Mouse (Mus musculus) heart, embryonic 10.5 days (tissue): Measurements from ENCODE around the gene Ak7. TPM values are rescaled to one million over a fixed set of nuclear protein-coding genes. Genes with fewer than 3 reads are reported as not detected.

ENCODE experiments used
- DNase-seq: peaks from one replicate; pipeline ENCODE4 v3.0.0-alpha.2; 2017; ENCODE audit warnings: low spot score
- H3K27ac ChIP-seq: fragments of 300-500 bp; sonication (generic); 2 replicates; pipeline ENCODE4 v1.5.1; 2016; ENCODE audit warnings: mild to moderate bottlenecking
- H3K27me3 ChIP-seq: fragments of 300-500 bp; sonication (generic); 2 replicates; pipeline ENCODE4 v1.6.1; 2016; ENCODE audit warnings: mild to moderate bottlenecking; ENCODE audit not compliant: poor library complexity, insufficient read depth, severe bottlenecking
- H3K36me3 ChIP-seq: fragments of 300-500 bp; sonication (generic); 2 replicates; pipeline ENCODE4 v1.6.1; 2016; ENCODE audit warnings: mild to moderate bottlenecking, moderate library complexity
- H3K4me1 ChIP-seq: fragments of 300-500 bp; sonication (generic); 2 replicates; pipeline ENCODE4 v1.6.1; 2016; ENCODE audit warnings: mild to moderate bottlenecking
- H3K4me3 ChIP-seq: fragments of 300-500 bp; sonication (generic); 2 replicates; pipeline ENCODE4 v1.5.1; 2016; ENCODE audit warnings: mild to moderate bottlenecking, moderate library complexity
- H3K9me3 ChIP-seq: fragments of 300-500 bp; sonication (generic); 2 replicates; pipeline ENCODE4 v1.6.1; 2016; ENCODE audit warnings: mild to moderate bottlenecking, moderate library complexity
- WGBS: fragments of 180-500 bp; shearing (Covaris S2); methylation state at CpG from one replicate; pipeline ENCODE4 v1.1.7; 2016; 5-methylcytosine and 5-hydroxymethylcytosine counted together
- polyA plus RNA-seq: library from polyadenylated mRNA; unstranded; fragments of >200 nt; fragmentation: Nextera tagmentation; extraction: Ambion mirVana; gene quantifications from 2 replicates; pipeline ENCODE4 v1.2.1, GENCODE M21; 2016

Ak7 gene
- 0.64 and 0.92 TPM in 2 replicates for polyA plus RNA-seq

GRCm38 (mm10) chr12:105705799-105706487 lies at the start of gene Ak7:
Gene Ak7 (plus strand): TSS chr12:105705976.
- H3K4me3 ChIP-seq, result peak within 1 kb of the TSS; percentile 40
- 10% methylated on average over 22 of the region's 22 CpGs for WGBS
- peak; percentile 97 for DNase-seq
- H3K27me3 ChIP-seq, result 0 out of 2 replicates have a peak, but pooled peaks cover 5% of the 10 kb centered on the region
- H3K4me1 ChIP-seq, result peaks cover 13% of the 10 kb centered on the region
- no peak within 1 kb of the TSS for H3K27ac ChIP-seq
- peaks cover 5% of the 10 kb centered on the region; the same call in 1 of the 2 replicates for H3K36me3 ChIP-seq
- H3K9me3 ChIP-seq, result no peaks in the 10 kb centered on the region

GRCm38 (mm10) chr12:105676274-105676673 lies 29.5 kb upstream of the Ak7 start:
- no peaks in the 10 kb centered on the region for H3K27me3 ChIP-seq
- no peak overlapping the region for H3K27ac ChIP-seq
- no peak for DNase-seq
- H3K9me3 ChIP-seq, result no peaks in the 10 kb centered on the region
- no peaks in the 10 kb centered on the region for H3K4me1 ChIP-seq
- H3K36me3 ChIP-seq, result peaks cover 43% of the 10 kb centered on the region
- no peak overlapping the region for H3K4me3 ChIP-seq
- 80% methylated on average over 8 of the region's 8 CpGs for WGBS

DNA sequence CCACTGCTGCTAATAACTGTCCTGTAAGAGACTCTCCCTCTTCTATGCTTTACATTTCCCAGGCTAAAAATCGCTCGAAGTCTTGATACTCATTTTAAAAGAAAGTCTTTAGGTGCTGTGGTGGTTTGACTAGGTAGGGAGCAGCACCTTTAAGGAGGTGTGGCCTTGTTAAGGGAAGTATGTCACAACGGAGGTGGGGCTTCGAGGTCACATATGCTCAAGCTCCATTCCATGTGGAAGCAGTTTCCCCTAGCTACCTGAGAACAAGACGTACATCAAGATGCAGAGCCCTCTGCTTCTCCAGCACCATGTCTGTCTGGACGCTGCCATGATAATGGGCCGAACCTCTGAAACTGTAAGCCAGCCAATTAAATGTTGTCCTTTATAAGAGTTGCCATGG lies 27.6 kb upstream of the Ak7 start:
- 89% methylated on average over 7 of the region's 7 CpGs for WGBS
- Histone ChIP-seq H3K27ac (no peak overlapping the region), H3K4me3 (no peak overlapping the region), H3K27me3 (no peaks in the 10 kb centered on the region), H3K36me3 (peaks cover 33% of the 10 kb centered on the region), H3K9me3 (no peaks in the 10 kb centered on the region), H3K4me1 (peaks cover 2% of the 10 kb centered on the region; the same call in 1 of the 2 replicates)
- DNase-seq, result no peak

DNA sequence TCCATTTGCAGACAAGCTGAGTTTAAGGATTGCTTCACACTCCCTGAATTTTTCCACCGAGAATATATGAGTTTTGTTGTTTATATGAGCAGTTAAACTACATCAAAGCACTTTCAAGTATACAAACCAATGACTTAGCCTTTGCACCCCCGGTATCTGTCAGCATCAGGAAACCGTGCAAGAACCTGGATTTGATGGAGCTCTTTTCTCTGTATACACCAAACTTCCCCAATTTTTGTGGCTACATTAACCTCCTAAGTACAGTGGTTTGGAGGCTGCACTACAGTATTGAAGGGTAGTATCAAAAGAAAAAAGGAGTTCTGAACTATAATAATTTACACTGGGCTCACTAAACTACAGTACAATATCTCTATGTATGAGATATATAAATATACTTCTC lies 27.0 kb upstream of the Ak7 start:
- H3K27me3 ChIP-seq, result no peaks in the 10 kb centered on the region
- H3K36me3 ChIP-seq, result peaks cover 27% of the 10 kb centered on the region
- DNase-seq, result no peak
- H3K9me3 ChIP-seq, result no peaks in the 10 kb centered on the region
- 89% methylated on average over 3 of the region's 3 CpGs for WGBS
- no peak overlapping the region for H3K27ac ChIP-seq
- H3K4me1 ChIP-seq, result peaks cover 8% of the 10 kb centered on the region; the same call in 1 of the 2 replicates
- no peak overlapping the region for H3K4me3 ChIP-seq

- H3K4me1 ChIP-seq, result peaks cover 19% of the 10 kb centered on the region
- H3K27me3 ChIP-seq, result no peaks in the 10 kb centered on the region
- no peaks in the 10 kb centered on the region for H3K9me3 ChIP-seq
- peaks cover 4% of the 10 kb centered on the region; the same call in 1 of the 2 replicates for H3K36me3 ChIP-seq
- DNase-seq, result peak; percentile 83
- WGBS, result 3% methylated on average over 41 of the region's 41 CpGs
- H3K27ac ChIP-seq, result peak within 1 kb of the TSS; percentile 88
- peak within 1 kb of the TSS; percentile 97 for H3K4me3 ChIP-seq
Measured at GRCm38 (mm10) chr12:105683933-105684901, 21.6 kb upstream of the Ak7 start, which contains the start of gene Gskip. Gene Gskip (plus strand): TSS chr12:105684829.

GRCm38 (mm10) chr12:105685001-105685691 lies 20.6 kb upstream of the Ak7 start, which contains the start of gene Atg2b:
Gene Atg2b (minus strand): TSS chr12:105685211.
- H3K36me3 ChIP-seq, result peaks cover 12% of the 10 kb centered on the region
- peaks cover 19% of the 10 kb centered on the region for H3K4me1 ChIP-seq
- DNase-seq, result peak; percentile 99
- H3K4me3 ChIP-seq, result peak within 1 kb of the TSS; percentile 97
- H3K27ac ChIP-seq, result peak within 1 kb of the TSS; percentile 88
- H3K27me3 ChIP-seq, result no peaks in the 10 kb centered on the region
- under 1% methylated on average over 72 of the region's 73 CpGs for WGBS
- H3K9me3 ChIP-seq, result no peaks in the 10 kb centered on the region

DNA sequence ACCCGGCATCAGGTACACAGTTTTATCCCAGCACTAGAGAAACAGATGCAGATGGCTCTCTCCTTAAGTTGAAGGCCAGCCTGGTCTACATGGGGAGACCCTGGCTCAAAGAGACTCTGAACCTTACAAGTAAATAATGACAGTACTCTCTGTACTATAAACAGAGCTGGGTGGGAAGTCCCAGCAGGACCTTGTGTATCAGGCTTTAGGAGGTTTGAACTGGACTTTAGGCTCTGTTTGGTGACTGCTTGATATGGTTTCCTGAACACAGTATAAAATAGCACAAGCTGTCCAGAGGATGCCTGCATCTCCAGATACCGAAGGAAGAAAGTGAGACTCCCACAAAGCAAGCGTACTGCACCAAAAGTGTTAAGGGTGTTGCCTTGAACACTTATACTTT lies 19.0 kb upstream of the Ak7 start:
- H3K4me1 ChIP-seq, result peaks cover 19% of the 10 kb centered on the region
- 88% methylated on average over 3 of the region's 3 CpGs for WGBS
- H3K4me3 ChIP-seq, result no peak overlapping the region
- H3K9me3 ChIP-seq, result no peaks in the 10 kb centered on the region
- no peak overlapping the region for H3K27ac ChIP-seq
- H3K36me3 ChIP-seq, result peaks cover 23% of the 10 kb centered on the region
- no peak for DNase-seq
- no peaks in the 10 kb centered on the region for H3K27me3 ChIP-seq

DNA sequence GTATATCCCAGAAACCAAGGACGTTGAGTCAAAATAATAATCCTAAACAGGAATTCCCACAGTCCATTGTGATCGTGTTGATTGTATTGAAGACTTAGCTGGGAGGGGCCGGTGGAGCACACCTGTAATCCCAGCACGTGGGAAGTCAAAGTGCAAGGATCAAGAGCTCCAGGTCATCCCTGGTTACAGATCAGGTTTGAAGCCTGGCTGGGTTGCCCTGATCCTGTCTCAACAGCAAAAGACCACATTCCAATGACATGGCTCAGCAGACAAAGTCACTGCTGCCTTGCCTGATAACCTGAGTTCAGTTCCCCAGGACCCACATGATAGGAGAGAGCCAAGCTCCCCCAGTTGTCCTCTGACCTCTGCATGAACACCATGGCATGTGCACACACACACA lies 18.4 kb upstream of the Ak7 start:
- peaks cover 19% of the 10 kb centered on the region for H3K4me1 ChIP-seq
- H3K36me3 ChIP-seq, result peaks cover 29% of the 10 kb centered on the region
- WGBS, result 88% methylated on average over 4 of the region's 4 CpGs
- H3K4me3 ChIP-seq, result no peak overlapping the region
- DNase-seq, result no peak
- H3K9me3 ChIP-seq, result no peaks in the 10 kb centered on the region
- H3K27ac ChIP-seq, result no peak overlapping the region
- no peaks in the 10 kb centered on the region for H3K27me3 ChIP-seq

- WGBS, result 89% methylated on average over 4 of the region's 4 CpGs
- Histone ChIP-seq H3K4me1 (peaks cover 13% of the 10 kb centered on the region), H3K27me3 (no peaks in the 10 kb centered on the region), H3K9me3 (no peaks in the 10 kb centered on the region), H3K27ac (no peak overlapping the region), H3K4me3 (no peak overlapping the region), H3K36me3 (peaks cover 38% of the 10 kb centered on the region)
- DNase-seq, result no peak
Measured at GRCm38 (mm10) chr12:105688546-105688945, 17.2 kb upstream of the Ak7 start.

- Histone ChIP-seq H3K36me3 (peaks cover 46% of the 10 kb centered on the region), H3K27me3 (no peaks in the 10 kb centered on the region), H3K9me3 (no peaks in the 10 kb centered on the region), H3K27ac (no peak overlapping the region), H3K4me3 (no peak overlapping the region), H3K4me1 (peaks cover 11% of the 10 kb centered on the region)
- 88% methylated on average over 13 of the region's 13 CpGs for WGBS
- DNase-seq, result no peak
Measured at GRCm38 (mm10) chr12:105689435-105689834, 16.3 kb upstream of the Ak7 start.

DNA sequence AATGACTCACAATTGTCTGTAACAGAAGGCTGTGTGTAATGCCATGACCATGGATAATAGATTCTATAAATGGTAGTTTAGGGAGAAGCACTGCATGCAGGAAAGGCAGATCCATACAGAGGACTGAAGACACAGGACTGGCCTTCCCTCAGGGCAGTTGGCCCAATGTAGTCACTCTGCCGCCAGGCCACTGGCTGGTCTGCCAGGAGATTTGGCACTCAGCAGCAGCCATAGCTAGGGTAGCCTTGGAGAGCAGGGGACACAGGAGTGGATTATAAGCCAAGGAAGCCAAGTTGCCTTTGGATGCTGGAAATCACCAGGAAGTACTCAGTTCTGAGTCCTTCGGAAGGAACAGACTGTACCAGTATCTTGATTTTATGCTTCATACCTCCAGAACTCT lies 11.8 kb upstream of the Ak7 start:
- H3K9me3 ChIP-seq, result no peaks in the 10 kb centered on the region
- H3K36me3 ChIP-seq, result peaks cover 49% of the 10 kb centered on the region
- no peak overlapping the region for H3K27ac ChIP-seq
- no peaks in the 10 kb centered on the region for H3K27me3 ChIP-seq
- WGBS, result 95% methylated on average over 2 of the region's 2 CpGs
- no peak for DNase-seq
- no peaks in the 10 kb centered on the region for H3K4me1 ChIP-seq
- H3K4me3 ChIP-seq, result no peak overlapping the region

DNA sequence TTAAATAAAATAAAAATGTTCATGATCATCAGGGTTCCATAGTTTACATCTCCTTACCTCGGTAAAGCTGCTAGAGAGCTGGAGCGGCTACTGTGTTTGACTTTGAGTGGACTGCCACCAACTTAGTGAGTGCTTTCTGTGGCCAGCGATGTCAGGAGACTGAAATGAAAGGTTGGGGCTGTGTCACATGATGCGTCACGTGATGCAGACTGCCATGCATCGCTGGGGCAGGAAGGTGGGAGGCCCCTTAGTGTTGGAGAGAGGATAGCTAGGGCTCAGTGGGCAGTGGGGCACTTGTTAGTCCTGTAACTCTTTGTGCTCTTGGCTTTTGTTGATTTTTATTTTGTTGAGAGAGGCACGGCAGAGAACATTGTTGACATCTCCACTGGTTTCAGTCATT lies 9.9 kb upstream of the Ak7 start:
- Histone ChIP-seq H3K9me3 (no peaks in the 10 kb centered on the region), H3K27me3 (no peaks in the 10 kb centered on the region), H3K4me1 (no peaks in the 10 kb centered on the region), H3K36me3 (peaks cover 47% of the 10 kb centered on the region), H3K27ac (no peak overlapping the region), H3K4me3 (no peak overlapping the region)
- WGBS, result 80% methylated on average over 7 of the region's 7 CpGs
- no peak for DNase-seq
